Mouse (Mus musculus): ENCODE data around the gene Agk. TPM values are rescaled to one million over a fixed set of nuclear protein-coding genes. Genes with fewer than 3 reads are reported as not detected.

The Agk gene
- total RNA-seq (2021): 10 to 100 TPM; 50.4 to 53.9 TPM
- long read RNA-seq, experiment 1, transcript Agk-201 (16 exons, 2,531 nt): major isoform, 77 of 105 reads
- long read RNA-seq, experiment 1, partial matches to known transcripts: 9 of 105 reads
- long read RNA-seq, experiment 1, other reads (novel, unspliced or antisense): 17 of 105 reads
- long read RNA-seq, experiment 2, transcript Agk-201 (16 exons, 2,531 nt): major isoform, 84 of 116 reads
- long read RNA-seq, experiment 2, partial matches to known transcripts: 8 of 116 reads
- long read RNA-seq, experiment 2, other reads (novel, unspliced or antisense): 22 of 116 reads

- DNase-seq (ENCODE audit: low spot score in 2 of 2): peak; percentile 67 to 81
These were observed at the start of gene Agk for GRCm38 (mm10) chr6:40324897-40325841. TSS of gene Agk (plus strand) at chr6:40325172.

GRCm38 (mm10) chr6:40300707-40301106 is 24.3 kb upstream of the Agk start:
- no peak for DNase-seq (ENCODE audit: low spot score in 2 of 2)

GRCm38 (mm10) chr6:40303379-40303778 is 21.6 kb upstream of the Agk start:
- peak; percentile 68 to 86 for DNase-seq (ENCODE audit: low spot score in 2 of 2)

- DNase-seq (ENCODE audit: low spot score in 2 of 2): no peak
These were observed 20.0 kb upstream of the Agk start for GRCm38 (mm10) chr6:40304972-40305371.

- no peak for DNase-seq (ENCODE audit: low spot score in 2 of 2)
These were observed 1.4 kb downstream of the Agk start for GRCm38 (mm10) chr6:40326341-40326740.

GRCm38 (mm10) chr6:40333497-40333896 is 8.5 kb downstream of the Agk start:
- no peak for DNase-seq (ENCODE audit: low spot score in 2 of 2)

GRCm38 (mm10) chr6:40336735-40337731 is 12.1 kb downstream of the Agk start:
- no peak for DNase-seq (ENCODE audit: low spot score in 2 of 2)

- DNase-seq (ENCODE audit: low spot score in 2 of 2): peak in 1 of 2 experiments; percentile 84
These were observed 22.2 kb downstream of the Agk start for GRCm38 (mm10) chr6:40346959-40347771.

GRCm38 (mm10) chr6:40347772-40348111 is 22.8 kb downstream of the Agk start:
- peak in 1 of 2 experiments; percentile 54 for DNase-seq (ENCODE audit: low spot score in 2 of 2)

GRCm38 (mm10) chr6:40350041-40350440 is 25.1 kb downstream of the Agk start:
- DNase-seq (ENCODE audit: low spot score in 2 of 2): no peak

GRCm38 (mm10) chr6:40350856-40351255 is 25.9 kb downstream of the Agk start:
- DNase-seq (ENCODE audit: low spot score in 2 of 2): no peak

GRCm38 (mm10) chr6:40353360-40353759 is 28.4 kb downstream of the Agk start:
- DNase-seq (ENCODE audit: low spot score in 2 of 2): no peak

GRCm38 (mm10) chr6:40371031-40371430 is 46.1 kb downstream of the Agk start:
- no peak for DNase-seq (ENCODE audit: low spot score in 2 of 2)

GRCm38 (mm10) chr6:40380181-40380580 is 55.2 kb downstream of the Agk start:
- no peak for DNase-seq (ENCODE audit: low spot score in 2 of 2)

- no peak for DNase-seq (ENCODE audit: low spot score in 2 of 2)
These were observed 56.9 kb downstream of the Agk start for GRCm38 (mm10) chr6:40381908-40382307.

- no peak for DNase-seq (ENCODE audit: low spot score in 2 of 2)
These were observed 60.7 kb downstream of the Agk start for GRCm38 (mm10) chr6:40385682-40386081.

- DNase-seq (ENCODE audit: low spot score in 2 of 2): no peak
These were observed 63.7 kb downstream of the Agk start for GRCm38 (mm10) chr6:40388660-40389059.

- no peak for DNase-seq (ENCODE audit: low spot score in 2 of 2)
These were observed 66.0 kb downstream of the Agk start for GRCm38 (mm10) chr6:40390975-40391374.

- peak; percentile 83 to 92 for DNase-seq (ENCODE audit: low spot score in 2 of 2)
These were observed 68.2 kb downstream of the Agk start for GRCm38 (mm10) chr6:40393213-40393612.

- no peak for DNase-seq (ENCODE audit: low spot score in 2 of 2)
These were observed 77.1 kb downstream of the Agk start for GRCm38 (mm10) chr6:40402031-40402430.
